Mouse (Mus musculus): ENCODE measurements at regions not wholly inside any gene's neighbourhood (a gene's known extent, or its start where the extent isn't known, plus 50 kb on each side); places are given as distances from the start of the nearest gene placed in this dataset.

DNA sequence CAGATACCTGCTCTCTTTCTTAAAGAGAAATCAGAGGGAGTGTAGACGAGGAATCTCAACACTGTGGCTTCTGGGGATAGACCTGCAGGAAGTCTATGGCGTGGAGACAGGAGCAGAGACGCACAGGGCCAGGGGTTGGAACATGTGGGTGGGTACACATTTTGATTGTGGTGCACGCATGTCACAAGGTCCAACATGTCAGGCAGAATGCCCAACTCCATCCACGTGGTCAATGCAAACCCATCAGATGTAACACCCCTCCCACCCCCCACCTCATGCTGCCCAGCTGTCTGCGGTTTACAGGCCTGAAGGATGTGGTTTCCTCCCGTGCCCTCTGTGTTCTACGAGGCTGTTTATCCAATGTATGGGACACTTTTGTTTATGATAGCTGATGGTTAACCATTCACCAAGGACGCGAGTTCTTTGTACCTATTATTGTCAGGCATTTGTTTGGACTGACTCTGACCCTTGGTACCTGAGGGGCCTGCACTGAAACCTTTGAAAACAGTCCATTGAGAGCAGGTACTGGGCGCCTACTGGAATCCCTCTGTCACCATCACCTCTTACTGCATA is 142.2 kb downstream of the Irs2 start:
- H3K36me3 ChIP-seq: no peaks in the 10 kb centered on the region
- ATAC-seq (ENCODE audit: low read depth) (peak; percentile 79), DNase-seq (no peak)
- H3K9me3 ChIP-seq (replicated peaks): no peaks in the 10 kb centered on the region
- H3K4me3 ChIP-seq (replicated peaks): no peak overlapping the region
- peak overlapping the region; percentile 76 for H3K27ac ChIP-seq
- peaks cover 13% of the 10 kb centered on the region; the same call in 1 of the 2 replicates for H3K27me3 ChIP-seq
- H3K4me1 ChIP-seq (replicated peaks): peaks cover 26% of the 10 kb centered on the region
- WGBS (ENCODE audit: insufficient replicate concordance): 13% methylated on average over 11 of the region's 11 CpGs
- H3K4me2 ChIP-seq: 0 out of 2 replicates have a peak overlapping the region, but pooled peaks have one; percentile 24
- no peak overlapping the region; the same call in 1 of the 2 replicates for H3K9ac ChIP-seq

- 40% methylated on average over 8 of the region's 8 CpGs for WGBS (ENCODE audit: insufficient replicate concordance)
- no peaks in the 10 kb centered on the region for H3K9me3 ChIP-seq (replicated peaks)
- peaks cover 26% of the 10 kb centered on the region for H3K4me1 ChIP-seq (replicated peaks)
- H3K4me3 ChIP-seq (replicated peaks): no peak overlapping the region
- H3K27me3 ChIP-seq: peaks cover 13% of the 10 kb centered on the region; the same call in 1 of the 2 replicates
- no peak overlapping the region; the same call in 1 of the 2 replicates for H3K9ac ChIP-seq
- ATAC-seq (ENCODE audit: low read depth) (no peak), DNase-seq (no peak)
- peak overlapping the region; percentile 76 for H3K27ac ChIP-seq
- H3K36me3 ChIP-seq: no peaks in the 10 kb centered on the region
- 0 out of 2 replicates have a peak overlapping the region, but pooled peaks have one; percentile 24 for H3K4me2 ChIP-seq
These were observed 142.8 kb downstream of the Irs2 start for GRCm38 (mm10) chr8:10865415-10865821.

DNA sequence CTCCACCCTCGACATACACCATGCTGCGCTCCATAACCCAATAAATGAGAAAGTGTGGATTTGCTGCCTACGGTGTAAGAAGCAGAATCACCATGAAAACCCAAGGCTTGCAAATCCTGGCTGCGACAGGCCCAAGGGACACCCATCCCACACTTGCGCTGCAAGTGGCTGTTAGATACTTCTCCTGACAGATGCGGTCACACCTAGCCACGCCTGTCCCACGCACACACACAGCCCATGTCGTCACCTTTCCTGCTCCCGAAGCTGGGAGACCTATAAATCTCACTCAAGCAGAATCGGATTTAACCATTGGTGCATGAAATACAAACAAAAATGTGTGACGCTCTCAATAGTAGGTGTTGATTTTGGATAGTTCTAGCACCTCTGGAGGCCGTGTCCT is 145.8 kb downstream of the Irs2 start:
- ATAC-seq (ENCODE audit: low read depth): no peak
- Histone ChIP-seq H3K27me3 (peaks cover 13% of the 10 kb centered on the region; the same call in 1 of the 2 replicates), H3K4me3 (replicated peaks) (no peak overlapping the region), H3K27ac (no peak overlapping the region), H3K36me3 (no peaks in the 10 kb centered on the region), H3K9me3 (replicated peaks) (no peaks in the 10 kb centered on the region), H3K9ac (no peak overlapping the region), H3K4me2 (no peak overlapping the region), H3K4me1 (replicated peaks) (peaks cover 26% of the 10 kb centered on the region)
- 65% methylated on average over 13 of the region's 13 CpGs for WGBS (ENCODE audit: insufficient replicate concordance)
- DNase-seq: no peak

- no peak overlapping the region for H3K9ac ChIP-seq
- no peaks in the 10 kb centered on the region for H3K9me3 ChIP-seq (replicated peaks)
- no peaks in the 10 kb centered on the region for H3K36me3 ChIP-seq
- ATAC-seq (ENCODE audit: low read depth): no peak
- H3K27me3 ChIP-seq: peaks cover 13% of the 10 kb centered on the region; the same call in 1 of the 2 replicates
- no peak overlapping the region for H3K4me2 ChIP-seq
- WGBS (ENCODE audit: insufficient replicate concordance): 45% methylated on average over 4 of the region's 4 CpGs
- H3K4me3 ChIP-seq (replicated peaks): no peak overlapping the region
- peaks cover 15% of the 10 kb centered on the region for H3K4me1 ChIP-seq (replicated peaks)
- H3K27ac ChIP-seq: no peak overlapping the region
- DNase-seq: no peak
These were observed 147.4 kb downstream of the Irs2 start for GRCm38 (mm10) chr8:10860810-10861209.

GRCm38 (mm10) chr8:10857874-10858273 is 150.4 kb downstream of the Irs2 start:
- no peak overlapping the region for H3K9ac ChIP-seq
- H3K9me3 ChIP-seq (replicated peaks): no peaks in the 10 kb centered on the region
- no peak overlapping the region for H3K4me3 ChIP-seq (replicated peaks)
- no peak overlapping the region for H3K27ac ChIP-seq
- H3K27me3 ChIP-seq: peaks cover 9% of the 10 kb centered on the region; the same call in 1 of the 2 replicates
- H3K4me2 ChIP-seq: no peak overlapping the region
- DNase-seq (no peak), ATAC-seq (ENCODE audit: low read depth) (no peak)
- H3K4me1 ChIP-seq (replicated peaks): peaks cover 13% of the 10 kb centered on the region
- 45% methylated on average over 3 of the region's 3 CpGs for WGBS (ENCODE audit: insufficient replicate concordance)
- no peaks in the 10 kb centered on the region for H3K36me3 ChIP-seq

DNA sequence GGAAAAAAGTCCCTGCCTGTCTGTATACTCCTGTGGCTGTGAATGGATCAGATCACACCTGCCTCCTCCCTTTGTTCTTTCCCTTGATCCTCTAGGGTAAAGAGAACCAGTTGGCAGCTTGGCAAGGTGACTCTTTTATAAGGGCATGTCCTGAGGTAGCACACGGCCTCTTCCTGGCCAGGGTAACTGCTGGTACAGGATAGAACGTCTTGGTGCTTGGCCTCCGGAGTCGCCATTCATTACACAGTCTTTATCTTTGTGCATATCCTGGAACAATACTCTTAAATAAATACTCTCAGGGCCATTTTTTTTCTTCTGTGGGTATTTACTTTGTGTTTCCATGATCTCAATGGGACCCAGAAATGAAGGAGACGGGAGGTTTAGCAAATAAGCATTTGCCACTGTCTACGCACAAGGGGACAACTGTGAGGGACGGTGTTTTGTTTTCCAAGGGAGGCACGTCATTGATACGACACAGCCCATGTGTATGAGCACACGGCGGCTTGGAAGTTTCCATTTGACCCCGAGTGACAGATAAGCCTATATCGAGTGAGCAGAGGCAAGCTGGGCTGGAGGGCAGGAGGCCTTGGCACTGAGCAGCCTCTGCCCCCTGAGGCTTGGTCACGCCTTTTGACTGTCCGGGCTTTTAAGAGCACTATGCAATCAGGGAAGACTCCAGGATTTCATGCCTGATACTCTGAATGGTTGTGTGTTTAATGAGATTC is 151.1 kb downstream of the Irs2 start:
- 61% methylated on average over 15 of the region's 15 CpGs for WGBS (ENCODE audit: insufficient replicate concordance)
- no peak overlapping the region for H3K4me3 ChIP-seq (replicated peaks)
- no peak overlapping the region for H3K27ac ChIP-seq
- H3K36me3 ChIP-seq: no peaks in the 10 kb centered on the region
- DNase-seq (no peak), ATAC-seq (ENCODE audit: low read depth) (no peak)
- no peaks in the 10 kb centered on the region for H3K9me3 ChIP-seq (replicated peaks)
- H3K4me1 ChIP-seq (replicated peaks): peaks cover 13% of the 10 kb centered on the region
- no peak overlapping the region for H3K9ac ChIP-seq
- peaks cover 7% of the 10 kb centered on the region; the same call in 1 of the 2 replicates for H3K27me3 ChIP-seq
- no peak overlapping the region for H3K4me2 ChIP-seq

DNA sequence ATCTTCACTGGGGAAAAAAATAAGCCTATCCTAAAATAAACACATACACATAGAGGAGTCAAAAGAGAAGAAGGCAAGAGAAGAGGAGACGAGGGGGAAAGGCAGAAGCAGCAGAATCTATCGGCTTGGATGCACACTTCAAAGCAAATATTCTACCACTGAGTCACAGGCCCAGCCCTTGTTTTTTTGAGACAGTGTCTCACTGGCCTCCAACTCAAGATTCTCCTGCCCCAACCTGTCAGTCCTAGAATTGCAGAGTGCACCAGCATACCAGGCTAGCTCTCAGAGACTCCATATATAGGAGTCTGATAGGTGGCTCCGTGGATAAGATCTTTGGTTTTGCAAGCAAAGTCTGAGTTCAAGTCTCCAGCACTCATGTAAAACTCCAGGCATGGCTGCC is 152.6 kb downstream of the Irs2 start:
- no peaks in the 10 kb centered on the region for H3K9me3 ChIP-seq (replicated peaks)
- H3K36me3 ChIP-seq: no peaks in the 10 kb centered on the region
- no peak overlapping the region for H3K4me3 ChIP-seq (replicated peaks)
- no peak overlapping the region for H3K9ac ChIP-seq
- H3K27me3 ChIP-seq: no peaks in the 10 kb centered on the region
- no peak overlapping the region for H3K4me2 ChIP-seq
- H3K27ac ChIP-seq: no peak overlapping the region
- ATAC-seq (ENCODE audit: low read depth): no peak
- peaks cover 13% of the 10 kb centered on the region for H3K4me1 ChIP-seq (replicated peaks)
- DNase-seq: no peak
- 65% methylated on average over 3 of the region's 3 CpGs for WGBS (ENCODE audit: insufficient replicate concordance)

DNA sequence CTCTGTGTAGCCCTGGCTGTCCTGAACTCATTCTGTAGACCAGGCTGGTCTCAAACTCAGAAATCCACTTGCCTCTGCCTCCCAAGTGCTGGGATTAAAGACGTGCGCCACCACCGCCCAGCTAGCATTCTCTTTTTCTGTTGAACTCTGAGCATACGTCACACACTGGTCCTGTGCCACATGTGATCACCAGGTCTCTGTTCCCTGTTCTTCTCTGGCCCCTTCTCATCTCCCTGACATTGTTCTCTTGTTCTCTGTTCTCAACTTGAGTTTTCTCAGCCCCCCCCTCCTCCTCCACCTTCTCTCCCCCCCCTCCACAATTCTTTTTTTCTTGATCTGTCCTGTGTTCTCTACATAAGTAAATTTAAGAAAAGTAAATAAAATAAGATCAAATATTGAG is 153.1 kb downstream of the Irs2 start:
- H3K9me3 ChIP-seq (replicated peaks): no peaks in the 10 kb centered on the region
- no peak overlapping the region for H3K4me2 ChIP-seq
- H3K4me3 ChIP-seq (replicated peaks): no peak overlapping the region
- WGBS (ENCODE audit: insufficient replicate concordance): 69% methylated on average over 4 of the region's 4 CpGs
- H3K27ac ChIP-seq: peak overlapping the region; percentile 63
- H3K36me3 ChIP-seq: no peaks in the 10 kb centered on the region
- no peaks in the 10 kb centered on the region for H3K27me3 ChIP-seq
- ATAC-seq (ENCODE audit: low read depth) (no peak), DNase-seq (no peak)
- H3K9ac ChIP-seq: no peak overlapping the region
- peaks cover 13% of the 10 kb centered on the region for H3K4me1 ChIP-seq (replicated peaks)

DNA sequence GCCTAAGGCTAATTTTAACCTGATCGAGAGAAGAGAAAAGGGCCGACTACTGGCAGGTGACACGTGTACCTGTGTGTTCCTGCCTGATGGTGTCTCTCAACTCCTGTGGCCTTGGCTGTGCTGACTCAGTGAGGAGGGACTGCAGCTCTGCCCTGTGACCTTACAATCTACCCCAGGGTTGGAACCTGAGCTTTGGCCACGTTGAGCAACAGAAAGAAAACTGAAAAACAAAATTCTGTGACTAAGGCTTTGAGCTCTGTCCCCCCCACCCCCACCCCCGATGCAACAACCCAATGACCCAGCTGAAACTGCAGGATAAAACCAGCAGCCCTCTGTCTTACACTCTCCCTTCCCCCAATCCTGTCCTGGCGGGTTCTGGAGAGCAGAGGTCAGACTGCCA is 153.7 kb downstream of the Irs2 start:
- Histone ChIP-seq H3K4me3 (replicated peaks) (no peak overlapping the region), H3K36me3 (no peaks in the 10 kb centered on the region), H3K9me3 (replicated peaks) (no peaks in the 10 kb centered on the region), H3K4me2 (no peak overlapping the region), H3K4me1 (replicated peaks) (peaks cover 10% of the 10 kb centered on the region), H3K27me3 (no peaks in the 10 kb centered on the region), H3K9ac (no peak overlapping the region), H3K27ac (peak overlapping the region; percentile 63)
- no peak for DNase-seq
- peak; percentile 81 for ATAC-seq (ENCODE audit: low read depth)
- WGBS (ENCODE audit: insufficient replicate concordance): 30% methylated on average over 6 of the region's 6 CpGs

- DNase-seq: no peak
- Histone ChIP-seq H3K27me3 (no peaks in the 10 kb centered on the region), H3K9me3 (replicated peaks) (no peaks in the 10 kb centered on the region), H3K9ac (no peak overlapping the region), H3K4me2 (no peak overlapping the region), H3K36me3 (no peaks in the 10 kb centered on the region), H3K4me3 (replicated peaks) (no peak overlapping the region), H3K4me1 (replicated peaks) (peaks cover 10% of the 10 kb centered on the region), H3K27ac (peak overlapping the region; percentile 19; the same call in 1 of the 2 replicates)
- ATAC-seq (ENCODE audit: low read depth): no peak
- WGBS (ENCODE audit: insufficient replicate concordance): 49% methylated on average over 5 of the region's 5 CpGs
These were observed 154.4 kb downstream of the Irs2 start for GRCm38 (mm10) chr8:10853901-10854300.

DNA sequence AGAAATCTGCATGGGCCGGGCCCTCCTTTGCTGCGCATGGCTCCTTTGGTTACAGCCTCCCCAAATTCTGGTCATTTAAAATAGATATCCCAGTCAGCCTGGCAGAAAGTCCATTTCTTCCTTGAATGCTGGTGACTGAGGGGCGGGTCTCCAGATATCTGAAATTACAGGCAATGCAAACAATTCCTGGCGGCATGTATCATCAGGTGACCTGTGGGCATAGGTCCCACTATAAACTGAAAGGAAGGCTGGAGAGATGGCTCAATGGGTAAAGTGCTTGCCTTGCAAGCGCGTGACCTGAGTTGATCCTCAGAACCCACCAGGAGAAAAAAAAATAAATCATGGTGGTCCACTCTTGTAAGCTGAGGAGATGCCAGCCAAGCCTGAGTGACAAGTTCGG is 158.3 kb downstream of the Irs2 start:
- no peaks in the 10 kb centered on the region for H3K36me3 ChIP-seq
- no peak overlapping the region for H3K9ac ChIP-seq
- H3K4me1 ChIP-seq (replicated peaks): peaks cover 8% of the 10 kb centered on the region; the same call in 1 of the 2 replicates
- H3K4me2 ChIP-seq: no peak overlapping the region
- WGBS (ENCODE audit: insufficient replicate concordance): 65% methylated on average over 7 of the region's 7 CpGs
- H3K4me3 ChIP-seq (replicated peaks): no peak overlapping the region
- H3K27ac ChIP-seq: no peak overlapping the region
- H3K27me3 ChIP-seq: no peaks in the 10 kb centered on the region
- ATAC-seq (ENCODE audit: low read depth) (no peak), DNase-seq (no peak)
- no peaks in the 10 kb centered on the region for H3K9me3 ChIP-seq (replicated peaks)

All from liver, embryonic 13.5 days (tissue).